In genomic region chr5:103953135-103954083, GRCm38 (mm10) we compare ENCODE assay signal across 16 mouse cellular contexts. TPM values are rescaled to one million over a fixed set of nuclear protein-coding genes. Genes with fewer than 3 reads are reported as not detected.
DNase-seq lines count a peak whose midpoint lies in the region; ATAC-seq lines count a peak whose summit lies in the region.
"Had no signal": no experiment of that assay in that cellular context is flagged by ENCODE, and none has a peak within 500 bp of the region (broad histone marks: within the 10 kb centered on the region; RNA-seq: fewer than 3 reads in every experiment).

No protein-coding gene starts in this region.

- WGBS in intestine, embryonic 14.5 days = 86% methylated on average over 10 of the region's 10 CpGs
- 83% methylated on average over 10 of the region's 10 CpGs for WGBS in intestine, embryonic 16.5 days
- WGBS in limb, embryonic 10.5 days = 91% methylated on average over 10 of the region's 10 CpGs

- no peak overlapping the region for H3K27ac ChIP-seq in intestine, embryonic 14.5 days (ENCODE audit: low read depth)
- H3K27ac ChIP-seq in intestine, embryonic 16.5 days (ENCODE audit: low read length) = no peak overlapping the region
- H3K27ac ChIP-seq in limb, embryonic 10.5 days = no peak overlapping the region
- H3K27ac ChIP-seq: forebrain, embryonic 10.5 days; liver, embryonic 13.5 days had no signal

- no peaks in the 10 kb centered on the region for H3K36me3 ChIP-seq in intestine, embryonic 14.5 days (ENCODE audit: control insufficient read depth, insufficient read depth, low read length)
- H3K36me3 ChIP-seq in intestine, embryonic 16.5 days (ENCODE audit: control insufficient read depth, insufficient read depth, low read length) = no peaks in the 10 kb centered on the region
- H3K36me3 ChIP-seq in limb, embryonic 10.5 days = no peaks in the 10 kb centered on the region
- H3K36me3 ChIP-seq: forebrain, embryonic 10.5 days; G1E; liver, embryonic 13.5 days had no signal

- H3K4me1 ChIP-seq in intestine, embryonic 14.5 days (replicated peaks; ENCODE audit: control insufficient read depth, insufficient read depth, low read length) = no peaks in the 10 kb centered on the region
- H3K4me1 ChIP-seq in intestine, embryonic 16.5 days (ENCODE audit: control insufficient read depth, insufficient read depth, low read length) = no peaks in the 10 kb centered on the region
- H3K4me1 ChIP-seq in limb, embryonic 10.5 days = no peaks in the 10 kb centered on the region
- H3K4me1 ChIP-seq: forebrain, embryonic 10.5 days; liver, embryonic 13.5 days had no signal

- no peak overlapping the region for H3K9ac ChIP-seq in intestine, embryonic 14.5 days (ENCODE audit: low read length)
- H3K9ac ChIP-seq in intestine, embryonic 16.5 days (ENCODE audit: low read depth, low read length) = no peak overlapping the region
- H3K9ac ChIP-seq: liver, embryonic 13.5 days had no signal

- no peak overlapping the region for H3K4me3 ChIP-seq in intestine, embryonic 14.5 days (ENCODE audit: low read depth, low read length)
- H3K4me3 ChIP-seq in intestine, embryonic 16.5 days (ENCODE audit: low read length) = no peak overlapping the region
- H3K4me3 ChIP-seq in limb, embryonic 10.5 days = no peak overlapping the region
- H3K4me3 ChIP-seq: forebrain, embryonic 10.5 days; liver, embryonic 13.5 days had no signal

- H3K9me3 ChIP-seq in intestine, embryonic 14.5 days (ENCODE audit: control insufficient read depth, low read length) = no peaks in the 10 kb centered on the region
- H3K9me3 ChIP-seq in intestine, embryonic 16.5 days (ENCODE audit: control insufficient read depth, low read length) = no peaks in the 10 kb centered on the region
- no peaks in the 10 kb centered on the region for H3K9me3 ChIP-seq in limb, embryonic 10.5 days (replicated peaks)
- H3K9me3 ChIP-seq: liver, embryonic 13.5 days had no signal

- ATAC-seq in intestine, embryonic 14.5 days (replicated peaks; ENCODE audit: low FRiP score, low TSS enrichment, low read depth) = no peak
- no peak for ATAC-seq in intestine, embryonic 16.5 days
- ATAC-seq: midbrain, embryonic 16.5 days had no signal

- no peak overlapping the region for H3K4me2 ChIP-seq in intestine, embryonic 14.5 days (ENCODE audit: low read length)
- H3K4me2 ChIP-seq in intestine, embryonic 16.5 days (ENCODE audit: low read depth, low read length) = no peak overlapping the region
- H3K4me2 ChIP-seq: liver, embryonic 13.5 days had no signal

- peak; percentile 35 for DNase-seq in adrenal gland, adult 2 months
- DNase-seq in adrenal gland, adult 8-10 months = no peak
- peak; percentile 29 for DNase-seq in intestine, embryonic 14.5 days (ENCODE audit: low spot score)
- peak; percentile 69 for DNase-seq in brain, adult 2 months (ENCODE audit: low read depth, low spot score)
- DNase-seq in fibroblast of lung, adult 2 months (ENCODE audit: low read depth) = peak; percentile 94
- no peak for DNase-seq in yolk sac, embryonic 10.5 days (ENCODE audit: low spot score)
- DNase-seq in limb, embryonic 10.5 days (ENCODE audit: low spot score) = no peak
- DNase-seq: adrenal gland, postnatal 25 days; kidney, postnatal 10 days; liver, embryonic 13.5 days had no signal

- H3K27me3 ChIP-seq in intestine, embryonic 14.5 days (replicated peaks; ENCODE audit: control insufficient read depth, insufficient read depth, low read length) = no peaks in the 10 kb centered on the region
- H3K27me3 ChIP-seq in intestine, embryonic 16.5 days (replicated peaks; ENCODE audit: control insufficient read depth, insufficient read depth, low read length) = no peaks in the 10 kb centered on the region; the same call in 1 of the 2 replicates
- no peaks in the 10 kb centered on the region for H3K27me3 ChIP-seq in limb, embryonic 10.5 days (ENCODE audit: low read depth, poor library complexity, severe bottlenecking)
- H3K27me3 ChIP-seq: liver, embryonic 13.5 days had no signal

RNA-seq across cellular contexts. Expression of gene Hsd17b13, which starts 23.8 kb away (rescaled TPM):
- total RNA-seq in adrenal gland, adult 2 months (2021) = 1 to 10 TPM in 1 of 2 experiments, not detected in 1; 1.4 TPM
- polyA plus RNA-seq in adrenal gland, adult 2 months (2012; rRNA removed) = not detected in 2 replicates
- not detected for total RNA-seq in adrenal gland, adult 8-10 months (2022)
- polyA plus RNA-seq in intestine, embryonic 14.5 days (2014; fragmentation: Nextera tagmentation; extraction: Ambion mirVana) = 1.9 and 4.6 TPM in 2 replicates
- polyA plus RNA-seq in intestine, embryonic 16.5 days (2015; fragmentation: Nextera tagmentation; extraction: Ambion mirVana) = 36.9 and 49.5 TPM in 2 replicates
- polyA plus RNA-seq in limb, embryonic 10.5 days (2016; fragmentation: Nextera tagmentation; extraction: Ambion mirVana) = not detected in 2 replicates
- total RNA-seq: adrenal gland, postnatal 25 days; G1E; granulocyte monocyte progenitor cell, adult 5-6 weeks had no signal
- polyA plus RNA-seq: forebrain, embryonic 10.5 days; G1E; hindbrain, embryonic 11.5 days; midbrain, embryonic 16.5 days had no signal

RNA-seq across cellular contexts. Expression of gene Klhl8, which starts 42.4 kb away (rescaled TPM):
- 10 to 100 TPM; 15.2 to 17.7 TPM for total RNA-seq in adrenal gland, adult 2 months (2021)
- polyA plus RNA-seq in adrenal gland, adult 2 months (2012; rRNA removed) = 3.7 and 4.0 TPM in 2 replicates
- 10 to 100 TPM; 17.8 to 22.4 (median 20.5) TPM for total RNA-seq in adrenal gland, adult 8-10 months (2022)
- polyA plus RNA-seq in intestine, embryonic 14.5 days (2014; fragmentation: Nextera tagmentation; extraction: Ambion mirVana) = 9.8 and 10.3 TPM in 2 replicates
- polyA plus RNA-seq in intestine, embryonic 16.5 days (2015; fragmentation: Nextera tagmentation; extraction: Ambion mirVana) = 6.7 and 7.3 TPM in 2 replicates
- polyA plus RNA-seq in limb, embryonic 10.5 days (2016; fragmentation: Nextera tagmentation; extraction: Ambion mirVana) = 7.3 and 9.7 TPM in 2 replicates

Comparison
In these comparisons a context has a peak if more than half of its experiments do, and no peak if none do; other contexts are left out.
1. DNase-seq: peak in adrenal gland, adult 2 months (single experiment), intestine, embryonic 14.5 days (single experiment), brain, adult 2 months (single experiment) and fibroblast of lung, adult 2 months (single experiment); none in adrenal gland, adult 8-10 months (single experiment), yolk sac, embryonic 10.5 days (single experiment) and limb, embryonic 10.5 days (single experiment).